Mouse (Mus musculus) telencephalon, adult 2 months (tissue): ENCODE measurements around the gene Tmed1.
"Not testable (repeated sequence)": the region's sequence is repeated elsewhere in the genome, so short reads cannot be mapped to it uniquely, and the experiment has no call there.

ENCODE experiments used
- DNase-seq: peaks from one replicate; pipeline ENCODE4 v3.0.0-alpha.2; 2011; ENCODE audit warnings: low read depth, low spot score

Gene Tmed1

DNA sequence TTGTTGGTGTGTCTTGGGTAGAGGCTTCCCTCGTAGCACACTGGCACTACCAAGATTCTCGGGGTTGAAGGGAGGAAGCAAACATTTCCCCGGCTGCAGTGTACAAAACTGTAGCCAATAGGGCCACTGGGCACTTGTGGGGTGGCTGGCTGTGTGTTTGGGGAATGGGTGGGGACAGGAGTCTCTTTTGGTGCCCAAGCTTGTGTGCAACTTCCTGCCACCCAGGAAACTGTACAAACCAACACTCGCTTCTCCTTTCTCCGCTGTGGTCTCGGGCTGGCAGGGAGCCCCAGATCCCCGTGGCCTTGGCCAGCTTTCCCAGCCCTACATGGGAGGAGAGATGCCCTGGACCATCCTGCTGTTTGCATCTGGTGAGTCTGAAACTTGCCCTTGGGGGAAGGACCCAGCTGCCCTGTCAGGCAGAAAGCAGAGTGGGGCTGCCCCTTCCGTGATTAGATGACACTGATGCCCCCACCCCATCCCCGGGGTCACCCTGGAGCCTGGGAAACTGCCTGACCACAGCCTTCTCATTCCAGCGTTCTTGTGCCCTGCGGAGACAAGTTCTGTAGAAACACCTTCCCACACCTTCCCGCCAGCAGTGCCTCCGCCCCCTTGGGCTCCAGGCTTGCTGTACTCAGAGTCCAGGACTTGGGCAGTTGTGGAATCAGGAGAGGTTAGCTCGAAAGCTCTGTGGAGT lies 16.0 kb upstream of the Tmed1 start, which contains the start of gene AB124611:
Gene AB124611 (plus strand): TSS at position 240 of the 697 bp plus-strand sequence.
- DNase-seq: no peak

DNA sequence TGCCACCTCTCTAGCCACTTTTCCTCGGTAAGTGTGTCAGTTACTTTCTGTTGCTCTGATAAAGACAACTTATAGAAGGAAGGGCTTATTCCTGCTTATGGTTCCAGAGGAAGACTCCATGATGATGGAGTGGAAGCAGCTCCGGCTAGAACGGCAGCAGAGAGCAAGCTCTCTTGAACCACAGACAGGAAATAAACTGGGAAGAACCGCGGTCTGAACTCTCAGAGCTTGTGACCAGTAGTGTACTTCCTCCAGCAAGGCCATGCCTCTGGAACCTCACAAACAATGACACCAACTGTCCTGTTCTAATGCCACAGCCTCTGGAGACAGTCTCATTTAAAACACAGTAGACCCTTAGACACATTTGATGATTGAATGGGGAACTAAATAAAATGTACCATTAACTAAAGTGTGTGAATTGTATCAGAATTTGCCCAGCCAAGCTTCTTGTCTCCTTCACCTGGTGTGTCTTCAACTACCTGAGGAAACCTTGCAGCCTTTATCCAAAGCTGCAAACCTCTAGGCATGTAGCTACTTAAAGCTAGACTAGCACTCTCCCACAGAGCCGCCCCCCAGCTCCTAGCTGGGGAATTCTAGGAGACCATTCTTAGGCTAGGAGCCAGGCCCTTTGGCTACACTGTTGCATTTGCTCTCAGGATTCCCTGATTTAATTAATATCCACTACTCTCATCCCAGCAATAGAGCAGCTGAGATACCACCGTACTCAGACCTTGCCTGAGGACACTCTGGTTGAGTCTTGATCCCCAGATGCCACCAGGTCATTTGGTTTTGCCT lies 15.3 kb upstream of the Tmed1 start:
- DNase-seq: no peak

GRCm38 (mm10) chr9:21518690-21519089 lies 8.6 kb upstream of the Tmed1 start:
- DNase-seq: not testable (repeated sequence)

- DNase-seq: no peak
Measured at GRCm38 (mm10) chr9:21517947-21518495, 8.0 kb upstream of the Tmed1 start.

DNA sequence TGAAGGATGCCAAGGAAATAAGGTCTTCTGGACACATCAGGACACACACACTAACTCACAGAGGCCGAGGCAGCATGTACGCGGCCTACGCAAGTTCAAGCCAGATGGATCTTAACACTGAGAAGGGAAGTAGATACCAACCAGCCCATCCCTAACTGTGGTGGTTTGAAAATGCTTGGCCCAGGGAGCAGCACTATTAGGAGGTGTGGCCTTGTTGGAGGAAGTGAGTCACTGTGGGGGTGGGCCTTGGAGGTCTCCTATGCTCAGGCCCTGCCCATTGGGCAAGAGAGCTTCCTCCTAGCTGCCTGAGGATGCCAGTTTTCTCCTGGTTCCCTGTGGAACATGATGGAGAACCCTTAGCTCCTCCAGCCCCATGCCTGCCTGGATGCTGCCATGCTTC lies 3.4 kb upstream of the Tmed1 start:
- no peak for DNase-seq

DNA sequence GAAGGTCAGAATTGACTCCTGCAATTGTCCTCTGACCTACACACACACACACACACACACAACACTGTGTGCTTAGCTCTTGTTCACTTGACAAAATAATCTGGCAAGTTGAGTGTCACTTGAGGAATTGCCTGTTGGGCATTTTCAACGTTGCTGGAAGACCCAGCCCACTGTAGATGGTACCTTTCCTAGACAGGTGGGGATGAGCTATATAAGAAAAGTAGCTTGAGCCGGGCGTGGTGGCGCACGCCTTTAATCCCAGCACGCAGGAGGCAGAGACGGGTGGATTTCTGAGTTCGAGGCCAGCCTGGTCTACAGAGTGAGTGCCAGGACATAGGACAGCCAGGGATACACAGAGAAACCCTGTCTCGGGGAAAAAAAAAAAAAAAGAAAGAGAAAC lies 1.0 kb upstream of the Tmed1 start:
- no peak for DNase-seq

DNA sequence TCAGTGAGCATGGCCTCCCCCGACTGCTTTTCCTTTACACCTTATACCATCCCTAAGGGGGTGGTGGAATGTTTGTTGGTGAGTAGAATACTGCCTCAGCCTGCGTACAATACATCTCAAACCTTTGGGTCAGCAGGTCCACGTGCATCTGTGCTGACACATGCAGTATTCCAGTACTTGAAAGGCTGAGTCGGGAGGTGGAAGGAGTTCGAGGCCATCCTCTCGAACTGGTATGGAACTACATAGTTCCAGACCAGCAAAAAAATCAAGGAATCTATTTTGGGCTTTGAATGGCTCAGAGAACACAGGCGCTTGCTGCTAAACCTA lies 600 bp upstream of the Tmed1 start:
- DNase-seq: no peak

DNA sequence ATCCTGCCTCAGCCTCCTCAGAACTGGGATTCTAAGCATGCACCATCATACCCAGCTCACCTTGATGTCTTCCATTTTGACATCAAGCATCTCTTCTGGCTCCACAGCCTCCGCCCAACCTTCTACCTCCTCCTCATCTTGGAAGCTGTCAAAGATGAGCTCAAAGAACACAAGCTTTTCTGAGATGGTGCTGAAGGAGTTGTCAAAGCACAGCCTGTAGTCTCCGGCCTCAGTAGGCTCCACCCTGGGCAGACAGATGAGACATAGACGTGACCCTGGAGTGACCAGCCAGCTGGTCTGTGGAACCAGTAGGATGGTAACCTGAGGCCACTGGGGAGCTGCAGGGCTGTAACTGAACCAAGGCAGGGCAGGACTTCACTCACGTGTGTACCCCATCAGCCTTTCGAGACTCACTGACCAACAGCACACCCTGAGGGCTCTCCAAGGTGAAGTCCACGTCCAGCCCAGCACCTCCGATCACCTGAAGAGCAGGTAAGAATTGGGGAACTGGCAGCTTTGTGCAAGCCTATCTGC lies 1.1 kb downstream of the Tmed1 start:
- no peak for DNase-seq

DNA sequence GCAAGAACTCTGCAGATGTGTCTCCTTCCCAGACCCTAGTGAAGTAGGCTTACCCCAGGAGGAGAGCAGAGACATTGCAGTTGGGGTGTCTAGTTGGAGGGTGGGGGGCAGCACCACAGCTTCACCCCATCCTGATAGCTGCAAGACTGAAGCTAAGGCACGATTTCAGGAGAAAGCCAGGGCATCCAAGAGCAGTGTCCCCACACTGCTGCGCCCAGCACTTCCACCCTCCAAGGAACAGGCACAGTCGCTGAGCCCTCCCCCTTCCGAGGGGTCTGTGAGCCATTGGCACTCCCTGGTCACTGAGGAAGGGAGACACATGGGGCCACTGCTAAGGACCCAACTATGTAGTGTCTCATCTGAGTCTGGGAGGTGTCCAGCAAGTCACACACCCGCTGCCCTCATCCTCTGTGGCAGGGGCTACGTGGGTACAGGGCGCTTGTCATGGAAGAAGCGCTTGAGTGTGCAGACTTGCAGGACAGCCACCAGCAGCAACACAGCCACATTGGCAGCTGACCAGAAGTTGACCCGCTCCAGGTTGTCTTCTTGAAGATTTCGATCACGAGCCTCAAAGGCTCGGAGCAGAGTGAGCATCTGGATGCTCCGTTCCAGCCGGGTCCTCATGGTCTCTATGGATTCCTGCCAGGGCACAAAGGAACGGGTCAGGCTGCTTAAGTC lies 2.2 kb downstream of the Tmed1 start:
- no peak for DNase-seq

DNA sequence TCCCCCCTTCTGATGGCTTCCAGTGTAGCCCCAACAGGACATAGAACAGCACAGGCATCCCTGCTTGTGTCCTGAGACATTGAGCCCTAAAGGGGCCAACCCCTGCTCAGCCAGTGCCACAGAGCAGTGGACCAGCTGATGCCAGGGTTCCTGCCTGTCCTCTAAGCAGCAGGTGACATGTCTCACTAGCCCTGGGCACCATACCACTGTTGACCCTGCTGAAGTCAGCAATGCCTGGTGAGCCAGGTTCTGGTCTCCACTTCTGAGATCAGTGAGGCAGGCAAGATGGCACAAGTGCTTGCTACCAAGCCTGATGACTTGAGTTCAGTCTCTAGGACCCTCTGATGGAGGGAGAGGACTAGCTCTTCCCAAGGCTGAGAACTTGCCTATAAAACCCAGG lies 4.3 kb downstream of the Tmed1 start:
- no peak for DNase-seq

- DNase-seq: no peak
Measured at GRCm38 (mm10) chr9:21503352-21503751, 6.7 kb downstream of the Tmed1 start.

GRCm38 (mm10) chr9:21498284-21498902 lies 11.7 kb downstream of the Tmed1 start:
- DNase-seq: no peak

- no peak for DNase-seq
Measured at GRCm38 (mm10) chr9:21497664-21498063, 12.4 kb downstream of the Tmed1 start.

- peak; percentile 50 for DNase-seq
Measured at GRCm38 (mm10) chr9:21497050-21497542, 13.0 kb downstream of the Tmed1 start.

GRCm38 (mm10) chr9:21496308-21497049 lies 13.6 kb downstream of the Tmed1 start:
- no peak for DNase-seq

GRCm38 (mm10) chr9:21494726-21495125 lies 15.3 kb downstream of the Tmed1 start:
- DNase-seq: peak; percentile 49

- DNase-seq: no peak
Measured at GRCm38 (mm10) chr9:21493907-21494306, 16.1 kb downstream of the Tmed1 start.

- no peak for DNase-seq
Measured at GRCm38 (mm10) chr9:21490696-21491095, 19.4 kb downstream of the Tmed1 start.

- DNase-seq: not testable (repeated sequence)
Measured at GRCm38 (mm10) chr9:21488246-21488645, 21.8 kb downstream of the Tmed1 start.

- DNase-seq: no peak
Measured at GRCm38 (mm10) chr9:21484065-21484464, 26.0 kb downstream of the Tmed1 start.

GRCm38 (mm10) chr9:21477707-21478106 lies 32.3 kb downstream of the Tmed1 start:
- DNase-seq: no peak
